28 mouse cellular contexts compared by ENCODE assay signal in the genomic region with DNA sequence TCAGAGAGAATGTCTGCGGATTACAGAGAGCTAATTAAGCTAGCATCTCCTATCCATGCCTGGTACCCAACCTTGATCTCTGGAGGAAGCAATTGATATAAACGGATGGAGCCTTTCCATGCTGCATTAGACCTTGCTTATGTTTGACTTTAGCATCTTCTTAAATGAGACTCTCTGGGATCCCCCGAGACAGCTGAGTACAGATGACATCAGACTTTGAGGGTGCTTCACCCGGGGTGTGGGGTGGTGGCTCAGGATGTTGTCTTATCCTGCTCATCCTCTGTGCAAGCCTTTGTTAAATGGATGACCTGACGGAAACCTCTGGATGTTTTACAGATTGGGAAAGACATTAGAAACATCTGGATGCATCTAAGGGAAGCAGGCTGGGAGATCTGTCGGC. TPM values are rescaled to one million over a fixed set of nuclear protein-coding genes. Genes with fewer than 3 reads are reported as not detected.
DNase-seq lines count a peak whose midpoint lies in the region; ATAC-seq and TF ChIP-seq lines count a peak whose summit lies in the region.
"Had no signal": no experiment of that assay in that cellular context is flagged by ENCODE, and none has a peak within 500 bp of the region (broad histone marks: within the 10 kb centered on the region; RNA-seq: fewer than 3 reads in every experiment).

No protein-coding gene starts in this region.

- H3K27me3 ChIP-seq in thymus, adult 2 months (ENCODE audit: control insufficient read depth, insufficient read depth, low read length): no peaks in the 10 kb centered on the region
- no peaks in the 10 kb centered on the region for H3K27me3 ChIP-seq in intestine, postnatal 0 days (replicated peaks; ENCODE audit: control insufficient read depth, insufficient read depth, low read length)
- no peaks in the 10 kb centered on the region for H3K27me3 ChIP-seq in forebrain, embryonic 16.5 days (replicated peaks; ENCODE audit: control insufficient read depth, insufficient read depth, low read length)
- H3K27me3 ChIP-seq: CH12.LX; embryonic facial prominence, embryonic 13.5 days; embryonic facial prominence, embryonic 15.5 days; forebrain, embryonic 12.5 days had no signal

- no peak overlapping the region for H3K9ac ChIP-seq in intestine, postnatal 0 days (ENCODE audit: low read depth, low read length)
- H3K9ac ChIP-seq in forebrain, embryonic 16.5 days (replicated peaks; ENCODE audit: low read depth, low read length): no peak overlapping the region
- H3K9ac ChIP-seq: embryonic facial prominence, embryonic 13.5 days; embryonic facial prominence, embryonic 15.5 days; forebrain, embryonic 12.5 days; forebrain, postnatal 0 days had no signal

- H3K9me3 ChIP-seq in intestine, postnatal 0 days (ENCODE audit: control insufficient read depth): no peaks in the 10 kb centered on the region
- no peaks in the 10 kb centered on the region; the same call in 1 of the 2 replicates for H3K9me3 ChIP-seq in forebrain, embryonic 16.5 days (ENCODE audit: control insufficient read depth, low read length)
- H3K9me3 ChIP-seq: embryonic facial prominence, embryonic 13.5 days; embryonic facial prominence, embryonic 15.5 days; forebrain, embryonic 10.5 days; forebrain, embryonic 12.5 days had no signal

- peaks cover 4% of the 10 kb centered on the region; the same call in 1 of the 2 replicates for H3K36me3 ChIP-seq in thymus, adult 2 months (ENCODE audit: control insufficient read depth, insufficient read depth, low read length)
- H3K36me3 ChIP-seq in intestine, postnatal 0 days (ENCODE audit: control insufficient read depth, insufficient read depth): no peaks in the 10 kb centered on the region
- no peaks in the 10 kb centered on the region for H3K36me3 ChIP-seq in forebrain, embryonic 16.5 days (ENCODE audit: control insufficient read depth, insufficient read depth)
- H3K36me3 ChIP-seq: embryonic facial prominence, embryonic 13.5 days; embryonic facial prominence, embryonic 15.5 days; forebrain, embryonic 10.5 days; forebrain, embryonic 12.5 days; G1E had no signal

- ATAC-seq in activated CD4-positive, CD25-positive, alpha-beta regulatory T cell, adult 4 months: peak; percentile 44
- peak; percentile 39 for ATAC-seq in inflammation-experienced regulatory T-cells, adult 6 months
- ATAC-seq in intestine, postnatal 0 days: no peak
- no peak for ATAC-seq in forebrain, embryonic 16.5 days
- ATAC-seq: forebrain, embryonic 14.5 days; forebrain, postnatal 0 days; Patski had no signal

- TF ChIP-seq POLR2A in thymus, adult 2 months (IDR thresholded peaks at IDR 0.05; ENCODE audit: control insufficient read depth, extremely low read depth, insufficient read depth, low read length, poor library complexity): no peak

- DNase-seq in thymus, adult 2 months: no peak
- no peak for DNase-seq in thymus, postnatal 10 days (ENCODE audit: low spot score in 2 of 2)
- DNase-seq in CD4-positive, CD25-positive, alpha-beta regulatory T cell, adult 2 months (ENCODE audit: low read depth, low spot score): peak; percentile 54
- no peak for DNase-seq in cerebellum, postnatal 10 days
- DNase-seq: adrenal gland, adult 2 months; adrenal gland, postnatal 10 days; adrenal gland, postnatal 25 days; B cell, adult 2 months; cerebellum, adult 11-12 months; cerebellum, adult 2 months; cerebellum, adult 9-10 months; cerebellum, postnatal 14 days; cerebellum, postnatal 36 days; embryo, embryonic 11 days; forebrain, postnatal 0 days had no signal

- no peak overlapping the region for H3K4me2 ChIP-seq in intestine, postnatal 0 days (replicated peaks; ENCODE audit: low read depth)
- no peak overlapping the region for H3K4me2 ChIP-seq in forebrain, embryonic 16.5 days (ENCODE audit: low read length)
- H3K4me2 ChIP-seq: embryonic facial prominence, embryonic 13.5 days; embryonic facial prominence, embryonic 15.5 days; forebrain, embryonic 12.5 days had no signal

- no peak for TF ChIP-seq CTCF in thymus, adult 2 months (IDR thresholded peaks at IDR 0.05; ENCODE audit: borderline replicate concordance, control insufficient read depth, extremely low read depth, insufficient read depth, low read length, poor library complexity)
- TF ChIP-seq CTCF in intestine, postnatal 0 days (IDR thresholded peaks at IDR 0.05; ENCODE audit: low read depth): no peak

- 72% methylated on average over 6 of the region's 6 CpGs for WGBS in thymus, adult 2 months
- WGBS in intestine, postnatal 0 days: 82% methylated on average over 6 of the region's 6 CpGs
- 89% methylated on average over 6 of the region's 6 CpGs for WGBS in forebrain, embryonic 16.5 days

- no peak overlapping the region for H3K4me3 ChIP-seq in thymus, adult 2 months (ENCODE audit: control insufficient read depth, insufficient read depth, low read length)
- no peak overlapping the region for H3K4me3 ChIP-seq in intestine, postnatal 0 days (ENCODE audit: low read depth, low read length)
- H3K4me3 ChIP-seq in forebrain, embryonic 16.5 days (replicated peaks; ENCODE audit: low read length): no peak overlapping the region
- H3K4me3 ChIP-seq: embryonic facial prominence, embryonic 13.5 days; embryonic facial prominence, embryonic 15.5 days; erythroblast, embryonic 14.5 days; forebrain, embryonic 10.5 days; forebrain, embryonic 12.5 days had no signal

- H3K4me1 ChIP-seq in thymus, adult 2 months (replicated peaks; ENCODE audit: control insufficient read depth, insufficient read depth, low read length): peaks cover 34% of the 10 kb centered on the region
- no peaks in the 10 kb centered on the region for H3K4me1 ChIP-seq in intestine, postnatal 0 days (replicated peaks; ENCODE audit: control insufficient read depth, insufficient read depth, low read length)
- no peaks in the 10 kb centered on the region for H3K4me1 ChIP-seq in forebrain, embryonic 16.5 days (replicated peaks; ENCODE audit: control insufficient read depth, insufficient read depth, low read length)
- H3K4me1 ChIP-seq: embryonic facial prominence, embryonic 13.5 days; embryonic facial prominence, embryonic 15.5 days; forebrain, embryonic 10.5 days; forebrain, embryonic 12.5 days had no signal

- H3K27ac ChIP-seq in thymus, adult 2 months (ENCODE audit: control insufficient read depth, insufficient read depth, low read length): 0 out of 2 replicates have a peak overlapping the region, but pooled peaks have one; percentile 14
- no peak overlapping the region for H3K27ac ChIP-seq in intestine, postnatal 0 days (ENCODE audit: low read depth, low read length)
- no peak overlapping the region for H3K27ac ChIP-seq in forebrain, embryonic 16.5 days (ENCODE audit: low read length)
- H3K27ac ChIP-seq: embryonic facial prominence, embryonic 13.5 days; embryonic facial prominence, embryonic 15.5 days; forebrain, embryonic 10.5 days; forebrain, embryonic 12.5 days had no signal

RNA-seq across cellular contexts. Expression of a gene that starts 48.0 kb away (rescaled TPM):
- 17.2 and 19.5 TPM in 2 replicates for polyA plus RNA-seq in thymus, adult 2 months (2012; rRNA removed)
- 10 to 100 TPM; 36.4 to 40.2 TPM for polyA plus RNA-seq in activated CD4-positive, CD25-positive, alpha-beta regulatory T cell, adult 4 months (2017; shearing (Covaris generic))
- polyA plus RNA-seq in inflammation-experienced regulatory T-cells, adult 6 months (2017; shearing (Covaris generic)): 10 to 100 TPM; 33.2 to 54.7 (median 43.2) TPM
- 0.55 and 0.78 TPM in 2 replicates for polyA plus RNA-seq in intestine, postnatal 0 days (2015; fragmentation: Nextera tagmentation; extraction: Ambion mirVana)
- 0.32 and 0.81 TPM in 2 replicates for polyA plus RNA-seq in forebrain, embryonic 16.5 days (2015; fragmentation: Nextera tagmentation; extraction: Ambion mirVana)
- polyA plus RNA-seq: G1E had no signal

Comparison
In these comparisons a context has a peak if more than half of its experiments do, and no peak if none do; other contexts are left out.
1. ATAC-seq: peak in activated CD4-positive, CD25-positive, alpha-beta regulatory T cell, adult 4 months (single experiment) and inflammation-experienced regulatory T-cells, adult 6 months (single experiment); none in intestine, postnatal 0 days (single experiment) and forebrain, embryonic 16.5 days (single experiment).
2. RNA of a gene that starts 48.0 kb away (polyA plus RNA-seq): 33.2 to 54.7 TPM in inflammation-experienced regulatory T-cells, adult 6 months, 36.4 to 40.2 TPM in activated CD4-positive, CD25-positive, alpha-beta regulatory T cell, adult 4 months and 17.2 to 19.5 TPM in thymus, adult 2 months; 0.55 to 0.78 TPM in intestine, postnatal 0 days and 0.32 to 0.81 TPM in forebrain, embryonic 16.5 days; every median in the first group is over 10 times any median in the second.